Mouse (Mus musculus) heart, embryonic 11.5 days (tissue): ENCODE data around the gene Khdc3. TPM values are rescaled to one million over a fixed set of nuclear protein-coding genes. Genes with fewer than 3 reads are reported as not detected.

Experiments
- ATAC-seq: fragments of 200-750 bp; cut with Nextera tagmentation; replicated peaks from 2 replicates; pipeline ENCODE4 v1.8.0; 2017; ENCODE audit warnings: moderate library complexity; ENCODE audit not compliant: insufficient number of reproducible peaks, low FRiP score, low TSS enrichment
- H3K27ac ChIP-seq: fragments of 300-500 bp; sonication (generic); 2 replicates; pipeline ENCODE4 v1.5.1; 2014; ENCODE audit warnings: mild to moderate bottlenecking, low read depth, low read length
- H3K27me3 ChIP-seq: fragments of 300-500 bp; sonication (generic); 2 replicates; pipeline ENCODE4 v1.6.1; 2014; ENCODE audit warnings: mild to moderate bottlenecking, low read length, mixed read lengths; ENCODE audit not compliant: control insufficient read depth, insufficient read depth
- H3K36me3 ChIP-seq: fragments of 300-500 bp; sonication (generic); 2 replicates; pipeline ENCODE4 v1.6.1; 2014; ENCODE audit warnings: mild to moderate bottlenecking, low read length, moderate library complexity, mixed read lengths; ENCODE audit not compliant: control insufficient read depth, insufficient read depth
- H3K4me1 ChIP-seq: fragments of 300-500 bp; sonication (generic); 2 replicates; pipeline ENCODE4 v1.6.1; 2014; ENCODE audit warnings: low read length; ENCODE audit not compliant: control insufficient read depth, insufficient read depth
- H3K4me2 ChIP-seq: fragments of 300-500 bp; sonication (generic); 2 replicates; pipeline ENCODE4 v1.6.1; 2014; ENCODE audit warnings: mild to moderate bottlenecking, moderate library complexity
- H3K4me3 ChIP-seq: fragments of 300-500 bp; sonication (generic); 2 replicates; pipeline ENCODE4 v1.5.1; 2014; ENCODE audit warnings: low read depth, low read length
- H3K9ac ChIP-seq: fragments of 300-500 bp; sonication (generic); 2 replicates; pipeline ENCODE4 v1.6.1; 2014; ENCODE audit warnings: mild to moderate bottlenecking, low read depth, low read length, moderate library complexity
- H3K9me3 ChIP-seq: fragments of 300-500 bp; sonication (generic); replicated peaks from 2 replicates; pipeline ENCODE4 v1.6.1; 2016; ENCODE audit warnings: low read length; ENCODE audit not compliant: control insufficient read depth
- WGBS: fragments of 180-500 bp; shearing (Covaris S2); extraction: QIAGEN DNeasy Blood & Tissue Kit; methylation state at CpG from one replicate; pipeline ENCODE4 v1.1.7; 2014; ENCODE audit not compliant: insufficient replicate concordance; 5-methylcytosine and 5-hydroxymethylcytosine counted together
- polyA plus RNA-seq: library from polyadenylated mRNA; unstranded; fragments of >200 nt; fragmentation: Nextera tagmentation; extraction: Ambion mirVana; gene quantifications from 2 replicates; pipeline ENCODE4 v1.2.1, GENCODE M21; 2014

Gene Khdc3
- polyA plus RNA-seq, 1 experiment from 2014 or later = not detected

DNA sequence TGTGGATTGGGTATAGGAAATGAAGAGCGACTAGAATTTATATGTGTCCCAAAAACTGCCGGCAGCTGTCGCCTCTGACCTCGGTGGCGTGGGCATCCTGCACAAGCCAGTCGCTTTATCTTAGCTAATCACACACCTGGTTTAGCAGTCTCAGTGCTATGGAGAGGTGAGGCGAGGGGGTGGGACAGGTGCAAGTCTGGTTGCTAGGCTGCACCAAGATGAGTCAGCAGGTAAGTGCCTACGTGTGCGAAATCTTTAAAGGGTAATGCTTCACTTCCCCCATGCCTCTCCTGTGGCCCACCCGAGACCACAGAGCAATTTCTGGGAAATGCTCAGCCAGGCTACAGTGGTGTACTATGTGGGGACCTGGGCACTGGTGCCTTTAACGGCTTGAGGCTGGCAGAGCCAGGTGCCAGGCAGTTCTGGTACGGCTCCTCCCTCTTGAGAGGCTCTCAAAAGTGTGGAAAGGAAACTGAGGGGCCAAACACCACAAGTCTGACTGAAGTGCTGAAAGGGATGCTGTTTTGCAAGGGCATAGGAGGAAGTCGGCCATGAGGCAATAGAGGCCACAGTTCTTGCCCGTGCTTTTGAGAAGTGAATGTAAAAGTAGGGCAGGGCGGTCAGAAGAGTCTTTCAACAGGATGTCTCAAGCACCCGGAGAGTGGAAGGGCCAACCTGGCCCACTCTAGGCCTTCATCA, 12.3 kb upstream of the Khdc3 start:
- no peak for ATAC-seq
- H3K9ac ChIP-seq = no peak overlapping the region

DNA sequence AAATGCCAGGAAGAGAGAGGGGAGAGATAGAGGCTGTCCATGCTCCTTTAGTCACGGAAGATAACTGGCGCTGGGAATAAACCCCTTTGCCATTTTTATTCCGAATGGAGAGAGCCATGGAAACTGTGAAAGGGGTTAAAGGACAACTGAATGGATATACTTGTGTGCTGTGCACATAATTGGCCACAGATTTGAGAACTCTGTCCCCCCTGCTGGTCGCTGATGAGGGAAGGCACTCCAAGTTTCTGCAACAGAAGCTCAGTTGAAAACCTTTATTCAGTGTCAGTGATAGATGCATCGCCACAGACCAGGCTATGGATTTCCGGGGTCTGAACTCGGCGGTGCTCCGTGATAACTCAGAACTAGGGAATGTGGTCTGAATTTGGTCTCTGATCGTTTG, 11.5 kb upstream of the Khdc3 start:
- peaks cover 2% of the 10 kb centered on the region; the same call in 1 of the 2 replicates for H3K27me3 ChIP-seq
- H3K9me3 ChIP-seq = no peaks in the 10 kb centered on the region
- H3K4me3 ChIP-seq = no peak overlapping the region
- no peak for ATAC-seq
- no peak overlapping the region for H3K27ac ChIP-seq
- H3K4me2 ChIP-seq = no peak overlapping the region
- no peaks in the 10 kb centered on the region for H3K36me3 ChIP-seq
- no peaks in the 10 kb centered on the region for H3K4me1 ChIP-seq
- no peak overlapping the region for H3K9ac ChIP-seq
- WGBS = 68% methylated on average over 10 of the region's 10 CpGs

More for the DNA sequence above, 12.3 kb upstream of the Khdc3 start:
- H3K4me2 ChIP-seq = no peak overlapping the region
- no peak overlapping the region for H3K4me3 ChIP-seq
- WGBS = 62% methylated on average over 16 of the region's 16 CpGs
- H3K4me1 ChIP-seq = no peaks in the 10 kb centered on the region
- H3K9me3 ChIP-seq = no peaks in the 10 kb centered on the region
- H3K36me3 ChIP-seq = no peaks in the 10 kb centered on the region
- no peak overlapping the region for H3K27ac ChIP-seq
- no peaks in the 10 kb centered on the region; the same call in 1 of the 2 replicates for H3K27me3 ChIP-seq

DNA sequence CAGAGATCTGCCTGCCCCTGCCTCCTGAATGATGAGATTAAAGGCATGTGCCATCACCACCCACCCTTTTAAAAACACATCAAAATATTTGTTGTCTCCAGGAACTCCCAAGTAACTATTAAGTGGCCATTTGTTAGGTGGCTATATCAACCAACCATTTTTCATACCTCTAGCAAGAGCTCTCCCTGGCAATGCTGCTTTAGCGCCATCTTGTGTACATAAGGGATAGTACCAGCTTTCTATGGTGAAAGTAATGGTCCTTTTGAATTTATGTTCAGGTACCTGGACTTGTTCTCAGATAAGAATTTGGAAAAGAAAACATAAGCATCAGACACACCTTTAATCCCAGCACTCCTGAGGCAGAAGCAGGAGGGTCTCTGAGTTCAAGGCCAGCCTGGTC, 9.9 kb upstream of the Khdc3 start:
- Histone ChIP-seq H3K4me3 (no peak overlapping the region), H3K27me3 (peaks cover 6% of the 10 kb centered on the region; the same call in 1 of the 2 replicates), H3K27ac (no peak overlapping the region), H3K4me1 (no peaks in the 10 kb centered on the region), H3K36me3 (no peaks in the 10 kb centered on the region), H3K4me2 (no peak overlapping the region), H3K9ac (no peak overlapping the region), H3K9me3 (no peaks in the 10 kb centered on the region)
- no peak for ATAC-seq
- 0% methylated on average over 1 of the region's 1 CpGs for whole genome bisulfite sequencing

DNA sequence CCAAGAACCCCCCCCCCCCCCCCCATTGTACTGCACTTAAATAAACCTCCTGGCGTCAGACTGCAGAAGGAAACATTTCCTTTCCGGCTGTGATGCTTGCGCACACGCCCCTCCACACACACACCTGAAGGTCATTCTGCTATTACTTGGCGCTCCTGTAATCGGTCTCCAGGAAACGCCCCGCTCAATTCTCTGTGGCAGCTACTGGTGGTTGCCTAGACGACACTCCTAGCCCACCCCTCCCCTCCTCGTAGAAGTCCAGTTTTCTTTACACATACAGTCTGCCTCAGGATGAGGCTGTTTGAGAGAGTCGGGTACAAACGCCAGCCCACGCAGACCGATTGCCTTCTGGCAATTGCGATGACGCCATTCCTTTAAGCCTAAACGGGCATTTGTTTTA, 7.1 kb upstream of the Khdc3 start:
- H3K4me3 ChIP-seq = no peak overlapping the region
- H3K9me3 ChIP-seq = no peaks in the 10 kb centered on the region
- H3K9ac ChIP-seq = no peak overlapping the region
- peaks cover 6% of the 10 kb centered on the region; the same call in 1 of the 2 replicates for H3K27me3 ChIP-seq
- no peaks in the 10 kb centered on the region for H3K4me1 ChIP-seq
- WGBS = 52% methylated on average over 17 of the region's 17 CpGs
- H3K4me2 ChIP-seq = no peak overlapping the region
- no peak for ATAC-seq
- H3K27ac ChIP-seq = no peak overlapping the region
- no peaks in the 10 kb centered on the region for H3K36me3 ChIP-seq

DNA sequence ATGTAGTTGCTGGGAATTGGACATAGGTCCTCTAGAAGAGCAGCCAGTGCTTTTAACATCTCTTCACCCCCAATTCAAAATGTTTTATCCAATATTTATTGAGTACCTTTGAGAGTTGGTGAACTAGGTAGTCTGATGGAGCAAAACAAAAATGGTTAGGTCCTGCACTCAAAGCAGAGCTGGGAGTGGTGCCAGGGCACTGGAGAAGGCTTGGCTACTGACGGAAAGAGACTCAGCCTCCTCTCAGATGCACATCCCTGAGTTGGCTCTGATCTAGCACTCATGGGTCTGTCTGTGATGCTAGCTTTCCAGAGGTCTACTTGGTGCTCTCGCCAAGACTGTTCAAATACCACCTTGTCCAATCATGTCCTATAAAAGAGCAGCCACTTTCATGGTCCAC, 3.7 kb upstream of the Khdc3 start:
- Histone ChIP-seq H3K9me3 (no peaks in the 10 kb centered on the region), H3K36me3 (no peaks in the 10 kb centered on the region), H3K27me3 (peaks cover 18% of the 10 kb centered on the region), H3K4me3 (no peak overlapping the region), H3K27ac (no peak overlapping the region), H3K4me2 (no peak overlapping the region), H3K4me1 (no peaks in the 10 kb centered on the region), H3K9ac (no peak overlapping the region)
- ATAC-seq = no peak
- WGBS = 75% methylated on average over 2 of the region's 2 CpGs

DNA sequence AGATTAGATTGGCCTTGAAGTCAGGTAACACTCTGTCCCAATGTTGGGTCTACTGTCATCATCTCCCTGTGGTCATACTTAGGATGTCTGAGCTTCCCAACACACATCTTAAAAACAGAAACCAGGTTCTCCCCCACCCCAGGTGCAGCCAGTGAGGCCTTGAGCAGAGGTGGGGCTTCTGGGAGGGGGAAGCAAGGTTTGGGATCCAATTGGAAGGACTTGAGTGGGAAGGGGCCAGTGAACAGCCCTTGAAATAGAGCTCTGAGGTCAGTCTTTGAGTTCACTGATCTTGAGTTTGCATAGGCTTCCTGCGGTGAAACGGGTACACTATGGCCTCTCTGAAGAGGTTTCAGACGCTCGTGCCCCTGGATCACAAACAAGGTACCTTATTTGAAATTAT, 545 bp downstream of the Khdc3 start, which contains the start of gene Gm20509:
TSS of gene Gm20509 (plus strand) at position 290 of the 400 bp plus-strand sequence.
- Histone ChIP-seq H3K4me2 (peak within 1 kb of the TSS; percentile 73), H3K9me3 (no peaks in the 10 kb centered on the region), H3K9ac (peak within 1 kb of the TSS; percentile 64), H3K4me1 (0 out of 2 replicates have a peak, but pooled peaks cover 4% of the 10 kb centered on the region), H3K4me3 (peak within 1 kb of the TSS; percentile 42), H3K27me3 (peaks cover 38% of the 10 kb centered on the region), H3K27ac (no peak within 1 kb of the TSS), H3K36me3 (no peaks in the 10 kb centered on the region)
- 84% methylated on average over 4 of the region's 4 CpGs for WGBS
- ATAC-seq = no peak

DNA sequence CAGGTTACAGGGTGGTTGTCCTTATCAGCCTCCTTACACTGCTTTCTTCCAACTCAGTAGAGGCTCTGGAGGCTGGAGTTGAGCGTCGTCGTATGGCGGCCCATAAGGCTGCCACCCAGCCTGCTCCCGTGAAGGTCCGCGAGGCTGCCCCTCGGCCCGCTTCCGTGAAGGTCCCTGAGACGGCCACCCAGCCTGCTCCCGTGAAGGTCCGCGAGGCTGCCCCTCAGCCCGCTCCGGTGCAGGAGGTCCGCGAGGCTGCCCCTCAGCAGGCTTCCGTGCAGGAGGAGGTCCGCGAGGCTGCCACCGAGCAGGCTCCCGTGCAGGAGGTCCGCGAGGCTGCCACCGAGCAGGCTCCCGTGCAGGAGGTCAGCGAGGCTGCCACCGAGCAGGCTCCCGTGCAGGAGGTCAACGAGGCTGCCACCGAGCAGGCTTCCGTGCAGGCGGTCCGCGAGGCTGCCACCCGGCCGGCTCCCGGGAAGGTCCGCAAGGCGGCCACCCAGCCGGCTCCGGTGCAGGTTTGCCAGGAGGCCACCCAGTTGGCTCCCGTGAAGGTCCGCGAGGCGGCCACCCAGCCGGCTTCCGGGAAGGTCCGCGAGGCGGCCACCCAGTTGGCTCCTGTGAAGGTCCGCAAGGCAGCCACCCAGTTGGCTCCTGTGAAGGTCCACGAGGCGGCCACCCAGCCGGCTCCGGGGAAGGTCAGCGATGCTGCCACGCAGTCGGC, 1.7 kb downstream of the Khdc3 start:
- H3K27ac ChIP-seq = no peak overlapping the region
- no peaks in the 10 kb centered on the region for H3K36me3 ChIP-seq
- no peaks in the 10 kb centered on the region for H3K9me3 ChIP-seq
- H3K4me2 ChIP-seq = peak overlapping the region; percentile 73
- no peak for ATAC-seq
- 4% methylated on average over 60 of the region's 60 CpGs for WGBS
- H3K9ac ChIP-seq = peak overlapping the region; percentile 64
- 0 out of 2 replicates have a peak, but pooled peaks cover 4% of the 10 kb centered on the region for H3K4me1 ChIP-seq
- H3K4me3 ChIP-seq = peak overlapping the region; percentile 42
- H3K27me3 ChIP-seq = peaks cover 38% of the 10 kb centered on the region

DNA sequence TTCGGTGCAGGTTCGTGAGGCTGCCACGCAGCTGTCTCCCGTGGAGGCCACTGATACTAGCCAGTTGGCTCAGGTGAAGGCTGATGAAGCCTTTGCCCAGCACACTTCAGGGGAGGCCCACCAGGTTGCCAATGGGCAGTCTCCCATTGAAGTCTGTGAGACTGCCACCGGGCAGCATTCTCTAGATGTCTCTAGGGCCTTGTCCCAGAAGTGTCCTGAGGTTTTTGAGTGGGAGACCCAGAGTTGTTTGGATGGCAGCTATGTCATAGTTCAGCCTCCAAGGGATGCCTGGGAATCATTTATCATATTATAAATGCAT, 2.2 kb downstream of the Khdc3 start:
- WGBS = 43% methylated on average over 5 of the region's 5 CpGs
- H3K27me3 ChIP-seq = peaks cover 38% of the 10 kb centered on the region
- no peaks in the 10 kb centered on the region for H3K9me3 ChIP-seq
- H3K4me2 ChIP-seq = peak overlapping the region; percentile 73
- no peaks in the 10 kb centered on the region for H3K36me3 ChIP-seq
- no peak for ATAC-seq
- peak overlapping the region; percentile 42 for H3K4me3 ChIP-seq
- no peak overlapping the region for H3K9ac ChIP-seq
- H3K27ac ChIP-seq = no peak overlapping the region
- H3K4me1 ChIP-seq = 0 out of 2 replicates have a peak, but pooled peaks cover 4% of the 10 kb centered on the region
